17 mouse cellular contexts compared by ENCODE assay signal in the genomic region with DNA sequence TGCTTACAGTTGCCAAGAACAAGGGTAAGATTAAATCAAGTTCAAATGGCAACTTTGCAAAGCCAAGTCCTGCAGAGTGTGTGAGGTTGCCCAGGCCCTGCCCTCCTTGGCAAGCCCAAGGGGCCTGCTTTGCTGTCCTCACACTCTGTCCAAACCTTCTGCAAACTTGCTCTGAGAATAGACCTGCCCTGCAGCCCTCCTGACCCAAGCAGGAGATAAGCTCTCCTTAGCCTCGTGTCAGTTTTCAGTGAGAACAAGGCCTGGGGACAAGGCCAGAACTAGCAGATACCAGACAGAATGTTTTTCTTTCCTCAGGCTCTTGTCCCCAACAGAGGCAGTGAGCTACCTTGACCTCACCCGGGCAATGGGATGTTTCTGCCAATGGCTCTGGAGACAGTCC.
DNase-seq lines count a peak whose midpoint lies in the region; ATAC-seq and TF ChIP-seq lines count a peak whose summit lies in the region.
"Had no signal": no experiment of that assay in that cellular context is flagged by ENCODE, and none has a peak within 500 bp of the region (broad histone marks: within the 10 kb centered on the region; RNA-seq: fewer than 3 reads in every experiment).

No protein-coding gene starts in this region.

- H3K36me3 ChIP-seq in heart, embryonic 14.5 days (ENCODE audit: control insufficient read depth, insufficient read depth, low read length): no peaks in the 10 kb centered on the region
- H3K36me3 ChIP-seq: hindbrain, embryonic 12.5 days; lung, embryonic 15.5 days; midbrain, embryonic 13.5 days; stomach, embryonic 15.5 days had no signal

- H3K4me3 ChIP-seq in heart, embryonic 14.5 days (ENCODE audit: control insufficient read depth in 1 of 2, insufficient read depth in 1 of 2, low read depth in 1 of 2, low read length in 2 of 2): no peak overlapping the region
- no peak overlapping the region for H3K4me3 ChIP-seq in left cerebral cortex, adult 2 months
- H3K4me3 ChIP-seq: hindbrain, embryonic 12.5 days; lung, embryonic 15.5 days; midbrain, embryonic 13.5 days; stomach, embryonic 15.5 days had no signal

- peak overlapping the region; percentile 51 to 61; a peak in 3 of 4 replicates for H3K27ac ChIP-seq in heart, embryonic 14.5 days (replicated peaks in 1 of 2; ENCODE audit: control insufficient read depth in 1 of 2, insufficient read depth in 1 of 2, low read depth in 2 of 2, low read length in 2 of 2)
- no peak overlapping the region for H3K27ac ChIP-seq in left cerebral cortex, adult 2 months
- H3K27ac ChIP-seq: hindbrain, embryonic 12.5 days; lung, embryonic 15.5 days; midbrain, embryonic 13.5 days; stomach, embryonic 15.5 days had no signal

- WGBS in heart, embryonic 14.5 days: 8% methylated on average over 2 of the region's 2 CpGs

- H3K9ac ChIP-seq in heart, embryonic 14.5 days (ENCODE audit: low read length): no peak overlapping the region
- H3K9ac ChIP-seq: hindbrain, embryonic 12.5 days; lung, embryonic 15.5 days; midbrain, embryonic 13.5 days; stomach, embryonic 15.5 days had no signal

- H3K4me1 ChIP-seq in heart, embryonic 14.5 days (ENCODE audit: control insufficient read depth in 2 of 2, insufficient read depth in 2 of 2, low read length in 2 of 2): peaks cover 9 to 13% of the 10 kb centered on the region in 2 experiments
- H3K4me1 ChIP-seq: hindbrain, embryonic 12.5 days; lung, embryonic 15.5 days; midbrain, embryonic 13.5 days; stomach, embryonic 15.5 days had no signal

- no peaks in the 10 kb centered on the region for H3K9me3 ChIP-seq in heart, embryonic 14.5 days (ENCODE audit: control insufficient read depth, low read length)
- H3K9me3 ChIP-seq: hindbrain, embryonic 12.5 days; lung, embryonic 15.5 days; midbrain, embryonic 13.5 days; stomach, embryonic 15.5 days had no signal

- peak; percentile 27 for DNase-seq in adrenal gland, adult 2 months
- DNase-seq in adrenal gland, postnatal 4 days (ENCODE audit: low spot score in 2 of 2): no peak
- peak; percentile 60 to 88 for DNase-seq in heart, adult 18-20 months
- peak; percentile 57 for DNase-seq in heart, postnatal 4 days
- DNase-seq in left cerebral cortex, adult 2 months (ENCODE audit: extremely low spot score in 1 of 2, low spot score in 2 of 2): no peak
- DNase-seq in thymus, postnatal 0 days (ENCODE audit: low spot score): no peak
- DNase-seq in natural killer cell, adult 2 months (ENCODE audit: low spot score in 2 of 2): no peak
- DNase-seq: cerebellum, adult 9-11 months; kidney, adult 9 months; left cerebral cortex, postnatal 4 days; right cerebral cortex, postnatal 14 days; thymus, postnatal 14 days had no signal

- no peak for TF ChIP-seq CTCF in left cerebral cortex, adult 2 months (IDR thresholded peaks at IDR 0.05)

- no peak overlapping the region for H3K4me2 ChIP-seq in heart, embryonic 14.5 days (ENCODE audit: low read length)
- H3K4me2 ChIP-seq: hindbrain, embryonic 12.5 days; lung, embryonic 15.5 days; midbrain, embryonic 13.5 days; stomach, embryonic 15.5 days had no signal

- no peaks in the 10 kb centered on the region for H3K27me3 ChIP-seq in heart, embryonic 14.5 days (ENCODE audit: control insufficient read depth, insufficient read depth, low read length)
- H3K27me3 ChIP-seq: hindbrain, embryonic 12.5 days; lung, embryonic 15.5 days; midbrain, embryonic 13.5 days; stomach, embryonic 15.5 days had no signal

- peak; percentile 84 for ATAC-seq in heart, embryonic 14.5 days (ENCODE audit: insufficient number of reproducible peaks, insufficient read depth, low FRiP score, low read depth)
- ATAC-seq: midbrain, embryonic 13.5 days had no signal

- intact Hi-C loops in left cerebral cortex, adult 2 months (cut with DNase I): no loop called here

Comparison
In these comparisons a context has a peak if more than half of its experiments do, and no peak if none do; other contexts are left out.
1. DNase-seq: peak in adrenal gland, adult 2 months (single experiment), heart, adult 18-20 months (2 of 2) and heart, postnatal 4 days (single experiment); none in adrenal gland, postnatal 4 days (0 of 2), left cerebral cortex, adult 2 months (0 of 2), thymus, postnatal 0 days (single experiment) and natural killer cell, adult 2 months (0 of 2).